Mouse (Mus musculus): ENCODE measurements at regions not wholly inside any gene's neighbourhood (a gene's known extent, or its start where the extent isn't known, plus 50 kb on each side); places are given as distances from the start of the nearest gene placed in this dataset.

GRCm38 (mm10) chr17:50442905-50443304 is 66.3 kb upstream of the Plcl2 start:
- TF ChIP-seq CTCF (IDR thresholded peaks at IDR 0.05; ENCODE audit: extremely low read depth, insufficient read depth, low read length) (no peak), POLR2A (IDR thresholded peaks at IDR 0.05; ENCODE audit: extremely low read depth, insufficient read depth, low read length) (no peak)
